Mouse (Mus musculus) neural tube, embryonic 12.5 days (tissue): Measurements from ENCODE around the gene Slc17a1. TPM values are rescaled to one million over a fixed set of nuclear protein-coding genes. Genes with fewer than 3 reads are reported as not detected.
A peak's percentile ranks its signal among the peaks of the same experiment; 100 is the strongest.

ENCODE experiments used
- ATAC-seq: fragments of 200-750 bp; cut with Nextera tagmentation; 2 replicates; pipeline ENCODE4 v1.8.0; 2017; ENCODE audit warnings: low read depth, mild to moderate bottlenecking, moderate TSS enrichment, moderate library complexity; ENCODE audit not compliant: low FRiP score
- H3K27ac ChIP-seq: fragments of 300-500 bp; sonication (generic); 2 replicates; pipeline ENCODE4 v1.5.1; 2016
- H3K27me3 ChIP-seq: fragments of 300-500 bp; sonication (generic); replicated peaks from 2 replicates; pipeline ENCODE4 v1.6.1; 2016; ENCODE audit warnings: mild to moderate bottlenecking
- H3K36me3 ChIP-seq: fragments of 300-500 bp; sonication (generic); 2 replicates; pipeline ENCODE4 v1.6.1; 2016; ENCODE audit warnings: mild to moderate bottlenecking
- H3K4me1 ChIP-seq: fragments of 300-500 bp; sonication (generic); 2 replicates; pipeline ENCODE4 v1.6.1; 2016
- H3K4me2 ChIP-seq: fragments of 300-500 bp; sonication (generic); replicated peaks from 2 replicates; pipeline ENCODE4 v1.6.1; 2016; ENCODE audit warnings: mild to moderate bottlenecking
- H3K4me3 ChIP-seq: fragments of 300-500 bp; sonication (generic); 2 replicates; pipeline ENCODE4 v1.5.1; 2016
- H3K9ac ChIP-seq: fragments of 300-500 bp; sonication (generic); 2 replicates; pipeline ENCODE4 v1.6.1; 2016; ENCODE audit warnings: mild to moderate bottlenecking
- H3K9me3 ChIP-seq: fragments of 300-500 bp; sonication (generic); 2 replicates; pipeline ENCODE4 v1.6.1; 2016; ENCODE audit warnings: mild to moderate bottlenecking
- WGBS: fragments of 180-500 bp; shearing (Covaris S2); methylation state at CpG from one replicate; pipeline ENCODE4 v1.1.7; 2016; 5-methylcytosine and 5-hydroxymethylcytosine counted together
- polyA plus RNA-seq: library from polyadenylated mRNA; unstranded; fragments of >200 nt; fragmentation: Nextera tagmentation; extraction: Ambion mirVana; gene quantifications from 2 replicates; pipeline ENCODE4 v1.2.1, GENCODE M21; 2016

The Slc17a1 gene
- polyA plus RNA-seq, 1 experiment from 2014 or later: not detected

DNA sequence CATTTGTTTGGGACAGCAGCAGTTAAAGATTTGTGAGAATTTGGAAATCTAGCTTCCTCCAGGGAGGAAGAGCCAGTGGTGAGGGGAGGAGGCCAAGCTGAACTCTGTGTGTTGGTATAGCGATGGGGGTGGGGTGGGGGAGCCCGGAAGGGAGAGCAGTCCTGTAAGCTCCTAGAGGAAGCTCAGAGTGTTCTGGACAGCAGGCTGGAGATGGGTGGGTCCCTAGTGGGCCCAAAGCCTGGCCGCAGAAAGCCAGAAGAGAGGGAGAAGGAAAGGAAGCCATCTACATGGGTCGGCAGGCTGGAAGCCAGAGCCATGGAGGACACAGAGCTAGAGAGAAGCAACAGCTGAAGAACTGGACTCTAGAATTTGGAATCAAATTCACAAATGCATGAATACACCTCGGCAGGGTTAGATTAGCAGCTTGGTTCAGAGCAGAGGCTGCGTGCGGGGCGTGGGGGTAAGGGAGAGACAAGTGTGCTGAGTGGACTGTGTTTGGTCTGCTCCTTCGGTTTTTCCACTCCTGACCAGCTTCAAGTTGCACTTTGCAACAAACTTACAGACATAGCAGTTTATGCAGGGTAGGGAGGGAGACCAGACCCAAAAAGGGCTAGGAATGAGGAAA is 1.4 kb upstream of the Slc17a1 start:
- WGBS: 84% methylated on average over 9 of the region's 9 CpGs
- H3K4me3 ChIP-seq: no peak overlapping the region
- H3K9ac ChIP-seq: no peak overlapping the region
- no peaks in the 10 kb centered on the region for H3K36me3 ChIP-seq
- H3K27me3 ChIP-seq: no peaks in the 10 kb centered on the region
- no peak for ATAC-seq
- no peaks in the 10 kb centered on the region for H3K9me3 ChIP-seq
- H3K27ac ChIP-seq: no peak overlapping the region
- no peak overlapping the region for H3K4me2 ChIP-seq
- H3K4me1 ChIP-seq: no peaks in the 10 kb centered on the region

DNA sequence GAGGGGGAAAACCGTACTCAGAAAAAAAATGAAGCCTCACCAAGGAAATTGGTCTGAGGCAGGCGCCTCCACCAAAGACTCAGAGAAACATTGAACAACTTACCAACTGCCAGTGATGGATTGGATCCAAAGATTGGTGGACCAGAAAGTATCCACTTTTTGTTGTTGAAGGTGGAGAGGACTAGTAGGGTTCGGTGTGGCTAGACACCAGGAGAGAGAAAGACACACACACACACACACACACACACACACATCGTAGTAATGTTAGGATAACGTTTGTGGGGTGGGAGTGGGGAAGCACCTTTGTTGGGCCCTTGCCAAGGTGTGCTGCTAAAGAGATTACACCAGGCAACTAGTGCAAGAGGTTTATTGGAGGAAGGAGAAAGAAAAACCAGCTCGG is 550 bp upstream of the Slc17a1 start:
- 90% methylated on average over 6 of the region's 6 CpGs for WGBS

DNA sequence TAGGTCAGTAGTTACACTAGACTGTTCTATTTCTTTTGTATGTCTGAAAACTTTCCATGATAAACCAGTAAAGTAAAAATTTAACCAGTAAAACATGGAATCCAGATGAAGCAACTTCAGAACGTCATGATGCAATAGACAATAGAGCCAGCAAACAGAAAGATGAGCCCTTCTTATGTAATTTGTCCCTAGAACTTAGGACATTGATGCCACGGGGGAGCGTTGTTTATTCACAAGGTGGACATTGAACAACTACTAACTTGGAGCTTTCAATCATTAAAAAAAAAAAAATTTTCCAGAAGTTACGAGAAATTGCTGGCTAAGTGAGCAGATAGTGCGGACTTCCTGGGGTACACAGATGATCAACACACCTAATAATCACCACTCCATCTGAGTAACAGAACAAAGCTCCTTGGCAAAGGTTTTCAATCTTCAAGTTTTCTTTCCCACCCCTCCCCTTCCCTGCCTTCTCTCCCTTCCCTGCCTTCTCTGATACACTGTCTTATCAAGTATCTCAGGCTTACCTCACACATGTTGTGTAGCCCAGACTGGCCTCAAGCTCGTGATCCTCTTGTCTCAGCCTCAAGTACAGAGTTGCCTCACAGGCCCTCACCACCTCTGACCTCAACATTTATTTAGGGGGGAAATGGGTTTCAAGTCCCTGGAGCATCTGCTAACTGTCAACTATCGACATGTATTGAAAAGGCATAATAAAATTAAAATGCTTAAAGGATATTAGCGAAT is 1.4 kb downstream of the Slc17a1 start:
- ATAC-seq: no peak
- Histone ChIP-seq H3K4me3 (no peak overlapping the region), H3K27me3 (no peaks in the 10 kb centered on the region), H3K4me2 (no peak overlapping the region), H3K27ac (no peak overlapping the region), H3K9me3 (no peaks in the 10 kb centered on the region), H3K9ac (no peak overlapping the region), H3K36me3 (no peaks in the 10 kb centered on the region), H3K4me1 (no peaks in the 10 kb centered on the region)
- WGBS: 91% methylated on average over 8 of the region's 8 CpGs

More for the DNA sequence above, 550 bp upstream of the Slc17a1 start:
- Histone ChIP-seq H3K36me3 (no peaks in the 10 kb centered on the region), H3K4me2 (no peak overlapping the region), H3K27me3 (no peaks in the 10 kb centered on the region), H3K9me3 (no peaks in the 10 kb centered on the region), H3K4me1 (no peaks in the 10 kb centered on the region), H3K27ac (no peak overlapping the region), H3K4me3 (no peak overlapping the region), H3K9ac (no peak overlapping the region)
- ATAC-seq: no peak

- Histone ChIP-seq H3K9ac (no peak overlapping the region), H3K27me3 (no peaks in the 10 kb centered on the region), H3K27ac (no peak overlapping the region), H3K9me3 (no peaks in the 10 kb centered on the region), H3K36me3 (no peaks in the 10 kb centered on the region), H3K4me1 (no peaks in the 10 kb centered on the region), H3K4me2 (no peak overlapping the region), H3K4me3 (no peak overlapping the region)
- 79% methylated on average over 3 of the region's 3 CpGs for WGBS
- ATAC-seq: no peak
Observed at GRCm38 (mm10) chr13:23869996-23870395, 2.4 kb downstream of the Slc17a1 start.

DNA sequence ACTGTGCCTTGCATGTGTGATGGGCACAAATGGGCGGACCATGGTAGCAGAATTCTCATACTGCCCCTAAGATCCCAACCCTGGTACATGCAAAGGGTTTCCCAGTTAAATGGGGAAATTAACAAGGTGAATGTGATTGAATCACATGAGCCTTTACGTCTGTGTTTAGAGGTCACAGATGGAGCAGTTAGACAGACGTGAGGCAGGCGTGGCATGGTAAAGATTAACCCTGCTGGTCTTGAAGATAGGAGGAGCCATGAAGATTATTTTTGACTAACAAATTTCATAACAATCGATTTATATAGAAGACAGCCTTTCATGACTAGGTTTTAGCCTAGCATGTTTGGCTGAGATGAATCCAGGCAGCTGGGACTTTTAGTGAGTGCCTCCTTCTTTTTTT is 5.6 kb downstream of the Slc17a1 start:
- Histone ChIP-seq H3K9me3 (no peaks in the 10 kb centered on the region), H3K36me3 (no peaks in the 10 kb centered on the region), H3K9ac (no peak overlapping the region), H3K27me3 (no peaks in the 10 kb centered on the region), H3K27ac (no peak overlapping the region), H3K4me1 (no peaks in the 10 kb centered on the region), H3K4me3 (no peak overlapping the region), H3K4me2 (no peak overlapping the region)
- ATAC-seq: no peak
- WGBS: 85% methylated on average over 5 of the region's 5 CpGs

- WGBS: 71% methylated on average over 3 of the region's 3 CpGs
- Histone ChIP-seq H3K4me1 (no peaks in the 10 kb centered on the region), H3K4me3 (no peak overlapping the region), H3K36me3 (no peaks in the 10 kb centered on the region), H3K27me3 (no peaks in the 10 kb centered on the region), H3K9ac (no peak overlapping the region), H3K9me3 (no peaks in the 10 kb centered on the region), H3K4me2 (no peak overlapping the region), H3K27ac (no peak overlapping the region)
- ATAC-seq: no peak
Observed at GRCm38 (mm10) chr13:23879106-23879505, 11.6 kb downstream of the Slc17a1 start.

GRCm38 (mm10) chr13:23879636-23880035 is 12.1 kb downstream of the Slc17a1 start:
- no peak overlapping the region for H3K4me2 ChIP-seq

GRCm38 (mm10) chr13:23885540-23885939 is 18.0 kb downstream of the Slc17a1 start:
- no peaks in the 10 kb centered on the region for H3K36me3 ChIP-seq
- no peaks in the 10 kb centered on the region for H3K27me3 ChIP-seq
- H3K4me1 ChIP-seq: no peaks in the 10 kb centered on the region
- no peak overlapping the region for H3K27ac ChIP-seq
- no peak overlapping the region for H3K4me2 ChIP-seq
- 0 out of 2 replicates have a peak, but pooled peaks have one; percentile 41 for ATAC-seq
- no peak overlapping the region for H3K4me3 ChIP-seq
- H3K9ac ChIP-seq: no peak overlapping the region
- H3K9me3 ChIP-seq: no peaks in the 10 kb centered on the region
- 42% methylated on average over 2 of the region's 2 CpGs for WGBS

More at GRCm38 (mm10) chr13:23879636-23880035, 12.1 kb downstream of the Slc17a1 start:
- no peak overlapping the region for H3K4me3 ChIP-seq
- no peaks in the 10 kb centered on the region for H3K9me3 ChIP-seq
- H3K9ac ChIP-seq: no peak overlapping the region
- no peaks in the 10 kb centered on the region for H3K36me3 ChIP-seq
- no peak for ATAC-seq
- H3K4me1 ChIP-seq: no peaks in the 10 kb centered on the region
- no peaks in the 10 kb centered on the region for H3K27me3 ChIP-seq
- no peak overlapping the region for H3K27ac ChIP-seq
- 88% methylated on average over 5 of the region's 5 CpGs for WGBS

DNA sequence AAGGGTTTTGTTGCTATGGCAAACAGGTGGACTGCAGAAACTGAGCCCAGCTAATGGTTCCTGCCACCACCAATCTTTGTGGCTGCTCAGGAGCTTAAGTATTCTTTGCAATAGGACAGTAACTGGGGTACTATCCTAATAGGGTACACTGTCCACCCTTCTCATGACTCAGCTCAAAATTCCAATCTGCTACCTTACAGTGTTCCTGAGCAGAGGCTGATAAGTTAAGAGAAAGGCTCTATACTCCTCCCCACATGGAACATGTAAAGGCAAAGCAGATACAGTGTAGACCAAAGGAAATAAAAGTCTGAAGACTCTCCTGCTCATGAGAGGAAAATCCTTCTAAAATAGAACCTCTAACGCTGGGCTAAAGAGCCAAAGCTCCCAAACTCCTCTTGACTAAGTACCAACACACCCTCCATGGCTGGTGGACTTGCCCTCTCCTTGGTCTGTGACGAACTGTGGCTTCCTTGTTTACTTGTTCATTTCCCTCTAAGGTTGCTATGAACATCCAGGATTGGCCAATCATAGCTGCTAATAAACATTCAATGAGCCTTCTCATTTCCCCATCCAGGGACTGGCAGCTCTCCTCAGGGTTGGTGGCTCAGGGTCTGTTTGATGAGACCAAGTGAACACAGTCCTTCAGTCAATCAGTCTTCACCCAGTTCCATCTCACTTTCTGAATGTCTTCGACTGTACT is 19.6 kb downstream of the Slc17a1 start:
- no peaks in the 10 kb centered on the region for H3K36me3 ChIP-seq
- H3K4me1 ChIP-seq: no peaks in the 10 kb centered on the region
- no peak overlapping the region for H3K4me3 ChIP-seq
- H3K27ac ChIP-seq: no peak overlapping the region
- WGBS: 86% methylated on average over 3 of the region's 3 CpGs
- no peak overlapping the region for H3K9ac ChIP-seq
- no peaks in the 10 kb centered on the region for H3K27me3 ChIP-seq
- no peak overlapping the region for H3K4me2 ChIP-seq
- no peak for ATAC-seq
- H3K9me3 ChIP-seq: no peaks in the 10 kb centered on the region

- H3K4me1 ChIP-seq: peaks cover 5% of the 10 kb centered on the region; the same call in 1 of the 2 replicates
- H3K9ac ChIP-seq: no peak overlapping the region
- WGBS: 61% methylated on average over 6 of the region's 6 CpGs
- H3K27me3 ChIP-seq: no peaks in the 10 kb centered on the region
- no peaks in the 10 kb centered on the region for H3K9me3 ChIP-seq
- H3K4me2 ChIP-seq: no peak overlapping the region
- no peaks in the 10 kb centered on the region for H3K36me3 ChIP-seq
- ATAC-seq: no peak
- no peak overlapping the region for H3K27ac ChIP-seq
- H3K4me3 ChIP-seq: no peak overlapping the region
Observed at GRCm38 (mm10) chr13:23889011-23889605, 21.6 kb downstream of the Slc17a1 start.

DNA sequence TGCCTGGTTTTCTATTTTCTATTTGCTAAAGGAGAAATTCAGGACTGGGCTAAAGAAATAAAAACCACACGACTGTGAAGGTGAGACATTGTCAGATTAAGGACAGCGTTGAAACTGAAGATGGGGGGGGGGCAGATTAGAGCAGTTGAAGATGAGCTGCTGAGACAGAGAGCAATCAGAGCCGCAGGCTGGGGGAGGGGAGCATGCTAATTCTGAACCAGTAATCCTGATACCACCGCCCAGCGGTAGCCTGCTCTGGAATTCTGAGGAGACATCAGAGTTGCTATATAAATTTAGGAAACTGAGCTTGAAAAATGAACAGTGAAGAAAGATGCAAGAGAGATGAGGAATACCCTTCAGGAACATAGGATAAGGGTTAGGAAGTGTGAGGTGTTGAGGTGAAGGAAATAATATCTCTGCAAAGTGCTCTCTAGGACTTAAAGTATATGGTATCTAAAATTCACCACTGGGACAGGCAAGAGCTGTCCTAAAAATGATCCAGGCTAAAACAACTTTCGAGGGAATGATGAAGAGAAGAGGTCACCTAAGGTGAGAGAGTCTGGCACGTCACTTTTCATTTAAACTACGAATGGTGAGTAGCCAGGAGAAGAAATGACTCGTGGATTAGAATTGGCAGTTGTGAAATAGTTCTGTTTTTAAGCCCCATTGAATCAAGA is 25.2 kb downstream of the Slc17a1 start:
- no peak overlapping the region; the same call in 1 of the 2 replicates for H3K4me2 ChIP-seq
- 18% methylated on average over 9 of the region's 9 CpGs for WGBS
- H3K27me3 ChIP-seq: no peaks in the 10 kb centered on the region
- H3K36me3 ChIP-seq: no peaks in the 10 kb centered on the region
- H3K4me1 ChIP-seq: peaks cover 5% of the 10 kb centered on the region; the same call in 1 of the 2 replicates
- H3K4me3 ChIP-seq: no peak overlapping the region
- ATAC-seq: 0 out of 2 replicates have a peak, but pooled peaks have one; percentile 41
- no peaks in the 10 kb centered on the region for H3K9me3 ChIP-seq
- no peak overlapping the region for H3K9ac ChIP-seq
- H3K27ac ChIP-seq: no peak overlapping the region

- no peaks in the 10 kb centered on the region for H3K9me3 ChIP-seq
- no peaks in the 10 kb centered on the region for H3K27me3 ChIP-seq
- H3K4me2 ChIP-seq: no peak overlapping the region; the same call in 1 of the 2 replicates
- WGBS: 22% methylated on average over 4 of the region's 4 CpGs
- H3K36me3 ChIP-seq: no peaks in the 10 kb centered on the region
- H3K9ac ChIP-seq: no peak overlapping the region
- peaks cover 5% of the 10 kb centered on the region; the same call in 1 of the 2 replicates for H3K4me1 ChIP-seq
- no peak overlapping the region for H3K27ac ChIP-seq
- ATAC-seq: no peak
- H3K4me3 ChIP-seq: no peak overlapping the region
Observed at GRCm38 (mm10) chr13:23893269-23893593, 25.7 kb downstream of the Slc17a1 start.
